Mouse (Mus musculus) leukemia stem cell, adult 10-12 weeks (primary cell): ENCODE data around the gene Bricd5. TPM values are rescaled to one million over a fixed set of nuclear protein-coding genes. Genes with fewer than 3 reads are reported as not detected.

Experiments
- polyA plus RNA-seq: library from polyadenylated mRNA; stranded (reverse); fragments of >175 nt; gene quantifications from 2 replicates; pipeline ENCODE4 v1.2.3, GENCODE M21; 2012; ENCODE audit warnings: low replicate concordance

Gene Bricd5
- polyA plus RNA-seq: 0.56 and 0.61 TPM in 2 replicates

GRCm38 (mm10) chr17:24473612-24474275 lies at the start of gene Bricd5:
Bricd5 (plus strand) TSS chr17:24473884.

DNA sequence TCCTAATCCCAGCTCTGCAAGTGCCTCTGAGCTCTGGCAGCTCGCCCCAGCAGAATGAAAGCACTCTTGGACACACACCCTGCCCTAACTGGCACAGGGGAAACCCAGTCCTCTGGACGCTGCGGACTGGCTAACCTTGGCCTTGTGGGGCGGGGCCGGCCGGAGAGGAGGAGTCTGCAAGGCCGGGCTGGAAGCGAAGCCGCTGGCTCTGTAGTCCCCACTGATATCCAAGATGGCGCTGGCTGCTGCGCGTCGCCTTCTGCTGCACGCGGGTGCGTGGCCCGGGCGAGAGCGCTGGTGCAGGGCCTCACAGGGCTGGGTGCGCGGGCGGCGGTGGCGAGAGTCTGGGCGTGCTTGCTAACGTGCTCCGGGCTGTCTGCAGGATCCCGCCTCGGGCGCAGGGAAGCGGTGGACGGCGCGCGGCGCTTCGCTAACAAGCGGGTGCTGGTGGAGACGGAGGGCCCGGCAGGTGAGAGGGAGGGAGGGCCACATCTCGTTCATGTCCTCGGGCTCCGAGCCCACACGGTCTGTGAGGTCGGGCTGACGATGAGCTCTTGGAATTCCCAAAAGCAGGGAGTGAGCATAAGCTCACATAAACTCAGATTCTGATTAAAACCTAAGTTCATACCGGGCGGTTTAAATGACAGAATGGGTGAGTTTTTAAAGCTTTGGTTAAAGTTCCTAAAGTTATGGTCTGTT lies 47.1 kb upstream of the Bricd5 start, which contains the start of gene Eci1:
Gene Eci1 (plus strand): TSS at position 171 of the 699 bp plus-strand sequence.

GRCm38 (mm10) chr17:24442632-24443155 lies 31.0 kb upstream of the Bricd5 start, which contains the start of gene Dnase1l2:
Dnase1l2 (minus strand) TSS chr17:24443105.

DNA sequence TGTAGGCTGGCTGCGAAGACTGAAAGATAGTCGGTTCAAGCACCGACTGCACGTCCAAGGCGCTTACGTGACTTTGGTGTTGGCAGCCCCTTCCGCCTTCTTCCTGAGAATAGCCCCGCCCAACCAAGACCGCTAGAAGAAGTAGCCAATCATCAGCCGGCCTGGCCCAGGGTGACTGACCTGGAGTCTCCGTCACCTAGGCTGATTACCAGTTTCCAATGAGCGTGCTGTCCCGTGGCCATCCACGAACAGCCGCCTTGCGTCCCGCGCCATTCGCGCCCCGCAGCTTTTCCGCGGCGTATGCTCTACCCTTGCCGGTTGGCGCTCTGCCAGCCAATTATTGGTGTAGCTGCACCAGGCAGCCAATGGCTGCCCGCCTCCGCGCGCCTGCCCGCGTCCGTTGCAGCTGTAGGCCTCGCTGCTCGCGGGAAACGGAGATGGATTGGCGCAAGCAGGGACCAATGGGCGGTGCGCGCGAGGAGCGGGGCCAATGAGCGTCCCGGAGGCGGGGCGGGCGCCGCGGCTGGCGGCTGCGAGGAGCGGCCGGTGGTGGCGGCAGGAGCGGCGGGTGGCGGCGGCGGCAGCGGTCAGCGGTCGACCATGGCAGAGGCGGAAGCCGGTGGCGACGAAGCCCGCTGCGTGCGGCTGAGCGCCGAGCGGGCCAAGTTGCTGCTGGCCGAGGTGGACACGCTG lies 3.6 kb upstream of the Bricd5 start, which contains the start of the genes E4f1 and Pgp:
Gene E4f1 (minus strand): TSS at position 404 of the 693 bp plus-strand sequence.
Gene Pgp (plus strand): TSS at position 483 of the 693 bp plus-strand sequence.

GRCm38 (mm10) chr17:24478663-24479380 lies 5.1 kb downstream of the Bricd5 start, which contains the start of gene Mlst8:
Mlst8 (minus strand) TSS chr17:24479078.

DNA sequence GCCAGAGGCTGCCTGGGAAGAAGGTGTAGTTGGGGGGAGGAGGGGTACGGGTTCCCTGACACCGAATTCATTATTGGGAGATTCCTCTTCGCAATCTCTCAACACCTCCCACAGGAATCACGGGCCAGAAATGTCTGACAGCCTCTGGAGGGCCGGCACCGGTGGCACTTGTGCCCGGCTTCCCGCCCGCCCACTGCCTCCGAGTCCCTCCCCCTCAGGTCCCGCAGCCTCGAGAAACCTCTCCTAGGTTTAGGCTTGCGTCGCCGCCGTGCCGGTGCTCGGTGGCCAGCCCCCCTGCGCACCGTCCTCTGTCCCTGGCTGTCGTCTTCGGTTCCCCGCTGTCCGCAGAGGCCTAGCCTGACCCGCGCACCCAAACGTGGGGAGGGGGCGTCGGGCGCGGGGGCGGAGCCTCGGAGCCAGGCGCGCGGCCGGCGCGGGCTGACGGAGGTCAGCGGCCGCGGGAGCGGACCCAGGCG lies 14.5 kb downstream of the Bricd5 start, which contains the start of gene Caskin1:
Gene Caskin1 (plus strand): TSS at position 416 of the 476 bp plus-strand sequence.

Other genes with a start within 250 kb of the Bricd5 start
- gene Ccnf, start 222.4 kb upstream of the Bricd5 start, polyA plus RNA-seq: 65.1 and 76.8 TPM in 2 replicates
- gene Abca17, start 122.8 kb upstream of the Bricd5 start, polyA plus RNA-seq: not detected in 2 replicates
- 33.9 and 35.9 TPM in 2 replicates for gene Abca3, start 121.9 kb upstream of the Bricd5 start, polyA plus RNA-seq
- gene Rnps1, start 59.3 kb upstream of the Bricd5 start, polyA plus RNA-seq: 278 and 467 TPM in 2 replicates
- gene Eci1, start 47.2 kb upstream of the Bricd5 start, polyA plus RNA-seq: 47.6 and 50.3 TPM in 2 replicates
- 0.41 TPM in 1 of 2 replicates, not detected in the other for gene Dnase1l2, start 30.8 kb upstream of the Bricd5 start, polyA plus RNA-seq
- 21.8 and 23.0 TPM in 2 replicates for gene E4f1, start 3.6 kb upstream of the Bricd5 start, polyA plus RNA-seq
- 86.0 and 114 TPM in 2 replicates for gene Pgp, start 3.5 kb upstream of the Bricd5 start, polyA plus RNA-seq
- 6.4 and 15.9 TPM in 2 replicates for gene Mlst8, start 5.2 kb downstream of the Bricd5 start, polyA plus RNA-seq
- 0.03 TPM in 1 of 2 replicates, not detected in the other for gene Caskin1, start 14.7 kb downstream of the Bricd5 start, polyA plus RNA-seq
- gene Traf7, start 54.1 kb downstream of the Bricd5 start, polyA plus RNA-seq: 121 and 190 TPM in 2 replicates
- gene Rab26, start 60.3 kb downstream of the Bricd5 start, polyA plus RNA-seq: 0.14 and 1.1 TPM in 2 replicates
- 8.9 and 14.3 TPM in 2 replicates for gene Pkd1, start 76.0 kb downstream of the Bricd5 start, polyA plus RNA-seq
- gene Tsc2, start 158.7 kb downstream of the Bricd5 start, polyA plus RNA-seq: 37.0 and 60.0 TPM in 2 replicates
- gene Nthl1, start 158.8 kb downstream of the Bricd5 start, polyA plus RNA-seq: 4.3 and 4.4 TPM in 2 replicates
- gene Slc9a3r2, start 176.4 kb downstream of the Bricd5 start, polyA plus RNA-seq: 2.0 and 5.8 TPM in 2 replicates
- 1.1 and 4.6 TPM in 2 replicates for gene Npw, start 184.6 kb downstream of the Bricd5 start, polyA plus RNA-seq
- gene Zfp598, start 195.8 kb downstream of the Bricd5 start, polyA plus RNA-seq: 144 and 147 TPM in 2 replicates
- 0.56 and 0.62 TPM in 2 replicates for gene Syngr3, start 216.1 kb downstream of the Bricd5 start, polyA plus RNA-seq
- gene Gfer, start 222.3 kb downstream of the Bricd5 start, polyA plus RNA-seq: 134 TPM in 2 replicates
- gene Noxo1, start 222.3 kb downstream of the Bricd5 start, polyA plus RNA-seq: 0.69 and 1.8 TPM in 2 replicates
- gene Tbl3, start 233.8 kb downstream of the Bricd5 start, polyA plus RNA-seq: 20.7 and 32.9 TPM in 2 replicates
- gene Rnf151, start 244.2 kb downstream of the Bricd5 start, polyA plus RNA-seq: 0.42 and 0.46 TPM in 2 replicates
- gene Rps2, start 244.2 kb downstream of the Bricd5 start, polyA plus RNA-seq: 69.0 and 456 TPM in 2 replicates